Mouse (Mus musculus): ENCODE measurements around the gene Dapk3.
"Not testable (repeated sequence)": the region's sequence is repeated elsewhere in the genome, so short reads cannot be mapped to it uniquely, and the experiment has no call there.

Dapk3 gene

GRCm38 (mm10) chr10:81201807-81202758, 19.3 kb downstream of the Dapk3 start, which contains the start of gene Nmrk2:
Nmrk2 (minus strand) TSS chr10:81202051.
- no peak for DNase-seq

- no peak for DNase-seq
These were observed 20.3 kb downstream of the Dapk3 start for GRCm38 (mm10) chr10:81202978-81203720.

GRCm38 (mm10) chr10:81204137-81204536, 21.3 kb downstream of the Dapk3 start:
- DNase-seq, result no peak

- DNase-seq, result no peak
These were observed 27.3 kb downstream of the Dapk3 start for GRCm38 (mm10) chr10:81210154-81210553.

GRCm38 (mm10) chr10:81216260-81216659, 33.5 kb downstream of the Dapk3 start:
- no peak for DNase-seq

- DNase-seq, result no peak
These were observed 34.0 kb downstream of the Dapk3 start for GRCm38 (mm10) chr10:81216810-81217209.

GRCm38 (mm10) chr10:81217267-81217666, 34.5 kb downstream of the Dapk3 start:
- DNase-seq, result not testable (repeated sequence)

GRCm38 (mm10) chr10:81217964-81218363, 35.2 kb downstream of the Dapk3 start:
- peak; percentile 69 for DNase-seq

- no peak for DNase-seq
These were observed 38.7 kb downstream of the Dapk3 start for GRCm38 (mm10) chr10:81221402-81222015.

GRCm38 (mm10) chr10:81223731-81224130, 40.9 kb downstream of the Dapk3 start:
- DNase-seq, result not testable (repeated sequence)

- DNase-seq, result no peak
These were observed 47.1 kb downstream of the Dapk3 start for GRCm38 (mm10) chr10:81229735-81230437.

GRCm38 (mm10) chr10:81230438-81231332, 47.9 kb downstream of the Dapk3 start, which contains the start of gene Atcay:
Atcay (minus strand) TSS chr10:81230833.
- DNase-seq, result peak; percentile 79

- DNase-seq, result no peak
These were observed 48.6 kb downstream of the Dapk3 start for GRCm38 (mm10) chr10:81231436-81231835.

GRCm38 (mm10) chr10:81232580-81233225, 49.9 kb downstream of the Dapk3 start, which contains the start of gene Zfr2:
Zfr2 (plus strand) TSS chr10:81233155.
- peak; percentile 96 for DNase-seq

GRCm38 (mm10) chr10:81233226-81233585, 50.4 kb downstream of the Dapk3 start:
- DNase-seq, result no peak

- no peak for DNase-seq
These were observed 51.4 kb downstream of the Dapk3 start for GRCm38 (mm10) chr10:81234206-81234605.

GRCm38 (mm10) chr10:81236471-81237268, 53.9 kb downstream of the Dapk3 start:
- DNase-seq, result no peak

- DNase-seq, result no peak
These were observed 55.8 kb downstream of the Dapk3 start for GRCm38 (mm10) chr10:81238618-81239017.

- no peak for DNase-seq
These were observed 58.1 kb downstream of the Dapk3 start for GRCm38 (mm10) chr10:81240876-81241275.

- DNase-seq, result no peak
These were observed 59.2 kb downstream of the Dapk3 start for GRCm38 (mm10) chr10:81242021-81242420.

All from cerebellum, adult 8-10 months (tissue).